Mouse (Mus musculus) frontal cortex, postnatal 14 days (tissue): ENCODE results near the gene Galntl6.
"Not testable (repeated sequence)": the region's sequence is repeated elsewhere in the genome, so short reads cannot be mapped to it uniquely, and the experiment has no call there.

Source experiments
- DNase-seq, 2 experiments: peaks; one replicate each; pipeline ENCODE4 v3.0.0; 2022; ENCODE audit warnings: low spot score in 2 of 2

Galntl6 gene

GRCm38 (mm10) chr8:58606451-58606850 is 306.0 kb downstream of the Galntl6 start:
- no peak for DNase-seq

DNA sequence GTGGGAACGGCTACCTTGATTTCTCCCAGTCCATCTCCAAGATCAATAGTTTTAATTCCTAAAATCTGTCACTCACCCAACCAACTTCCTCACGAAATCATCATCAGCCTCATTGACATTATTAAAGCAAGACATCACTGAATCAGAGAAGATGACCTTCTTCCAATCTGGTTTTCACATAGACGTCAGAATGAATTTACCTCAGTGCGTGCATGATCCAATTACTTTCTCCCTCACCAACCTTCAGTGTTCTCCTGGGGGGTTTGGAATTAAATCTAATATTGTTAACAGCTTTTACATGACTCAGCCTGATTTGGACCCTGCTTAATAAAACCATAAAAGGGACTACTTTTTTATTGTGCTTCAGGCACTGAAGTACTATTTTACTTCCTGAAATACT is 307.7 kb downstream of the Galntl6 start:
- no peak for DNase-seq

DNA sequence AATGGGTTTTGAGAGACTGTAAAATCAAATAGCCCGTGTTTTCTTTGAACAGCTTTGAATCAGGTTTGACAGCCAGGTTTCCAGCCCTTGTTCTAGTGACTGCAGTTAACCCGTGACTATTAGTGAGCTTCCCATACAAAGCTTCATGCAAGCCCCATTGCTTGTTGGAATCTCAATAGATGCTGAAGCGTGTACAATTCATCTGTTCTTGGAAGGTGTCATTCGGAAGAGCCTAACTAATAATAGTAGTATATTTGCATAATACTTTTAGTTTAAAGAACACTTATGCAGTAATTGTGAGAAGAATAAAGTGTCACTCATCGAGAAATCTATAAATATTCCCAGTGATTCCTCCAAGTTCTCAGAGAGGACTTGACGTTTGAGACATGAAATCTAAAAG is 314.6 kb downstream of the Galntl6 start:
- DNase-seq, result no peak

GRCm38 (mm10) chr8:58575346-58575745 is 337.1 kb downstream of the Galntl6 start:
- no peak for DNase-seq

DNA sequence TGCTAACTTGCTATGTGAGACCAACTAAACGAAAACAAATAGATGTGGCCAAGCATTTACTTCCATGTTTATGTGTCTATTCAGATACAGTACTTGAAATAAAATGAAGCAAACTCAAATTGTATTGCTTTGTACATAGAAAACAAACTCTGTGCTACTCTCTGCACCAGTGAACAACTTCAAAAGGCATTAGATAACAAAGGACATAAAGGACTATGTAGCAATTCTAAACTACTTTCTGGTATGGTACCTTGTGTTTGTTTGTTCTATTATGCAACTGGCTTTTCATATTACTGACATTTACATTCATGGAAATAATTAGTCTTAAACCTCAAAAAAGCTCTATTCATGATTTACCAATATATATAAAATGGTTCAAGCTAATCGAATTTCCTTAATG is 344.4 kb downstream of the Galntl6 start:
- DNase-seq, result no peak

DNA sequence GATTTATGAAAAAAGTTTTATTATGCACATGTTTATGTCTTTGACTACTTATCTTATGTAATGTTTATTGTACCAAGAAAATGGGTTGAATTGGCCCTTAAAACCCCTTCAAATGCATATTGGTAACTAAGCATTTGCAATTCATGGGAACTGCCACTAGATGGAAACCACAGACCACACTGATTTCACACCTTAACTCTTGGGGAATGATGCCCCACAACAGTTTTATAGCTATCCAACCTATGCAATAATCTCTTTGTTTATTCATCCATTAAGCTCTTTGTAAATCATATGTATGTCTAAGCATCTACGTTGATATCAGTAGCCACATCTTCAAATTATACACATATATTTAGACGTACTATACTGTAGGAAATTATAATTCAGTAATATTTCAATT is 346.3 kb downstream of the Galntl6 start:
- DNase-seq, result no peak

DNA sequence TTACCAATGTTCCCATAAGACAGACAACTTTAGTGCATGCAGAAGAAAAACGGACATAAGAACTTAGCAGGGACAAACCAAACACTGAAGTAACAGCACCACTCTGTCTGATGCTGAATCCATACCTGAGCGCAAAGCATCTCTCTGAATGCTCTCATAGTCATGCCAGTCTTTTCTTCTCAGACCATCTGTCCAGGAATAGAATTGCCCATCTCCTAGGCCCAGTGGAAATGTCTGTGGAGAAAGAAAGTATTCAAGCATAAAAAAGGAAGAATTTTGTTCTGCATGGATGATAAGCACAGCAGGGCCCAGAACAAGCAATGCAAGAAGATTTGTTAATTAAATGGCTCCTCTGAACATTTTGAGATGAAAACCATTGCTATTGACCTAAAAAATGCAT is 376.7 kb downstream of the Galntl6 start:
- DNase-seq, result no peak

DNA sequence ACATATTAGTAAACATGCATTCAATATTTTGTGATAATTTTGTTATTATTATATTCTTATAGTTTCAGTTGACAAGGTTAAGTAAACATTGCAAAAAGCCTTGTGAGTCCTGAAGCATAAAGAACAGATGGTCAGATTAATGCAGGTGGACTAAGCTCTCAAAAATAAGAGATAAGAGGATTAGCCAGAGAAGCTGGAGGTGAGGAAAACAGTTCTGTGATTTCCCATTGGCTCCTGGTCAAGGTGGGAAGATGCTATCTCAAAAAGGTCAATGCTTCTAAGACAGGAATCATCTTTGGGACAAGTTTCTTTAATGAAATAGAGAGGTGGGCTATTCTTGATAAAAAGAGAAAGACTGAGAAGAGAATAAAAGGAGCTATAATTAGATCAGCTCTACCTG is 377.8 kb downstream of the Galntl6 start:
- no peak for DNase-seq

GRCm38 (mm10) chr8:58523443-58523842 is 389.0 kb downstream of the Galntl6 start:
- no peak for DNase-seq

GRCm38 (mm10) chr8:58521932-58522331 is 390.5 kb downstream of the Galntl6 start:
- no peak for DNase-seq

DNA sequence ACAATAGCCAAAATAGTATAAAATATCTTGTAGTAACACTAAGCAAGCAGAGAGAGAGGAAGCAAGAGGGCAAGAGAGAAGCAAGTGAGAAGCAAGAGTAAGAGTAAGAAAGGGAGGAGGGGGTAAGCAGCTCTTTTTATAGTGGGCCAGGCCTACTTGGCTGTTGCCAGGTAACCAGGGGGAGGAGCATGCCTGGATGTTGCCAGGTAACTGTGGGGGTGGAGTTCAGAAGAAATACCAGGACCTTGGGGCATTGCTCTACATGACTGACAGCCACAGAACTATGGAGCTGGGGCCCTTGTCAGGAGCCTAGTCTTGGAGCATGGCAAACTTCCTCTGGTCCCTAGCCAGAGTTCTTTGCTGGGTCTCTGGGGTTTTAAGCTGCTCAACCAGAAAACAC is 401.9 kb downstream of the Galntl6 start:
- no peak for DNase-seq

DNA sequence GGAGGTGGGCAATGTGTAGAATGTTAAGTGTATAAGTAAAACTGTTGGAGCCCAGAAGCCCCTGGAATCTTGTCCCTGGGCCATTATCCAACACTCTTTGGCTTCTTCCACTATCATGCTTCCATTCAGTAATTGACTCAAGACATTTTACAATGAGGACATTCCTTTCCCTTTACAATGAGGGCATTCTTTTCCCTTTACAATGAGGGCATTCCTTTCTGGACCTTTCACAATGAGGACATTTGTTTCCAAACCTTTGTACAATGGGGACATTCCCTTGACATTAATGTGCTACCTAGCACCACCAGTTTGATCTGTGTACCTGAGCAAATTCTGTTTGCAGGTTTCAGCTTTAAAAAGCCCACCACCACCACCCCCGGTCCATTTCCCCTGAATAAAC is 403.4 kb downstream of the Galntl6 start:
- no peak for DNase-seq

DNA sequence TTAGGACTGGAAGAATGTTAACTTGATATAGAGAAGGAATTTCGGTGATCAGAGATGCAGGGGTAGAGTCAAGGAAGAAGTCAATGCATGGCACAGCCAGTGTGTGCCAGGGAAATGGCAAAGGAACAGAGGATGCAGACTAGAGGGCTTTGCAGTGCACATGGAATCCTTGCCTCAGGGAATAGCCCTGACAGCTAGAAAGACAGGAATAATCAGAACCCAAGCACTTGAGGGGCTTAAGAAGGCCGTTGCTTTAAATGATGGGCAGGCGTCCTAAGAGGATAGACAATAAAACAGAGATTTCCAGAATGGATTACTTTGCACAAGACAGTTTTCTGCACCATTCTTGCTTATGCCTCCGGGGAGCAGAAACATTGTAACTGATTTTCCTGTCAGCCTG is 425.3 kb downstream of the Galntl6 start:
- DNase-seq, result no peak

GRCm38 (mm10) chr8:58463342-58463741 is 449.1 kb downstream of the Galntl6 start:
- not testable (repeated sequence) for DNase-seq

DNA sequence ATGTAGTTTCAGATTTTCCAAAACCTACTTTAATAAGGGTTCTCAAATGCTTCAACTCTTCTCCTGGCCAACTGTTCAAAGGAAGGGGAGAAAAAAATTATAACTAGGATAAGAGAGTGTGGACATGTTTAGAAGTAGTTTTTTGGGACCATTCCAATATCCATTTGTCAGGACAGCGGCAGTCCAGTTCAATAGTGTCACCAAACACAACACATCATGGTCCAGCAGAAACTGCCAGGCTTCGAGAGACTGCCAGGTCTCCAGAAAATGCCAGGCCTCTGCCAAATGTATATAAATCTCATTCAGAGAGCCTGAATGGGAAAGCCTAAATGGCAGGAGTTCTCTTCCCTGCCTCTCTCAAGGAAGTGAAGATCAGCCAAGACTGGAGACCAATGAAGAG is 469.7 kb downstream of the Galntl6 start:
- DNase-seq, result no peak

- no peak for DNase-seq
Observed at GRCm38 (mm10) chr8:58418481-58418880, 494.0 kb downstream of the Galntl6 start.

- no peak for DNase-seq
Observed at GRCm38 (mm10) chr8:58417551-58417950, 494.9 kb downstream of the Galntl6 start.

DNA sequence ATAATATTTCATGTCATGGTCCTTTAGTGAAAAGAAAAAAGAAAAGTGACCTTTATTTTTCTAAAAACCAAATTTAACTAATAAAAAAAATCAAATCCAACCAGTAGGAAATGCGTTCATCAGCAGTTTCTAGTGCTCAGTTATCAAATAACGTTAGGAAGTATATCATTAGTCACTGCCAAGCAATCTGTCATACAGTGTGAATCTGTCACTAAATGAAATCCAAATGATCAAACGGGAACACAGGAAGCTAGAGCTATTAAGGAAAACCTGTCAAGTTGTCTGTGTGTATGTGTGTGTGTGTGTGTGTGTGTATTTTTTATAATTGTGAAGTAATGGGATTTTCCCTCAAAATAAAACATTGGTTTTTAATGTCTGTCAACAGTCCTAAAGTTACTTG is 515.9 kb downstream of the Galntl6 start:
- DNase-seq, result no peak

GRCm38 (mm10) chr8:58395879-58396278 is 516.6 kb downstream of the Galntl6 start:
- no peak for DNase-seq

- no peak for DNase-seq
Observed at GRCm38 (mm10) chr8:58372389-58372788, 540.1 kb downstream of the Galntl6 start.

- no peak for DNase-seq
Observed at GRCm38 (mm10) chr8:58371979-58372378, 540.5 kb downstream of the Galntl6 start.

- DNase-seq, result no peak
Observed at GRCm38 (mm10) chr8:58331151-58331550, 581.3 kb downstream of the Galntl6 start.

DNA sequence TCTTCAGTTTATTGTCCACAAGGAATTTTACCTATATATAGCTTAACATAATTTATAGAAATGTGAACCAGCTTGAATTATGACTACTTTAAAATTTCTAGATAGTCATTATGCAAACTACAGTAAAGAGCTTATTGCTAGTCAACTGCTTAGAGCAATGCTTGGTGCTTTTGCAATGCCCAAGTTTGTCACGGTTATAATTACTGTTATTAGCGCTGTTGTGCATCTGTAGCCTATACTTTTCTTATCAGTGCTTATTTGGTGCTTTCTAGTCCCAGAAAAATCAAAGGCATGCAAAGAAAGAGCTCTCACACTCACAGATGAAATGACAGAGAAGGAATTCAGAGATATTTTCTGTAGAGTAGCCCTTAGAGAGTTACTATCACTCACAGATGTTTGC is 599.0 kb downstream of the Galntl6 start:
- DNase-seq, result no peak

DNA sequence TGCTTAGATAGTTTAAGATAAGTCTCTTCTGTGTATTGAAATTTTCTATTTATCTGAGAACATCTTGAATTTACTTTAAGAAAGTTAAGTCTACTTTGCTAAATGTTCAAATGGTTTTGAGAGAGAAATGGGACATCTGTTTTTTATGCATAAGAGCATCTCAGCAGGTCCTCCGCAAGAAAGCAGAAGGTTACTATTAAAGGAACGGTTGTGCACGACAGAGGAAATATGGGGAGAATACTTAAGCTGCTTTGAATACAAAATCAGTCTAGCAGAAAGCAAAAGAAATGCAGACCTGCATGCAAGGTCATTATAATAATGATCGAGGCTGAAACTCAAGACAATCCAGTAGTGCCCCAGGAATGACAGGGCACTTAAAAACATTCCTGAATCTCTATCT is 621.0 kb downstream of the Galntl6 start:
- DNase-seq, result no peak

- DNase-seq, result no peak
Observed at GRCm38 (mm10) chr8:58290080-58290479, 622.4 kb downstream of the Galntl6 start.
